Mouse (Mus musculus) small intestine, adult 10 weeks (tissue): ENCODE data around the gene Herc3. TPM values are rescaled to one million over a fixed set of nuclear protein-coding genes. Genes with fewer than 3 reads are reported as not detected.

Source experiments
- polyA plus RNA-seq: library from polyadenylated mRNA; stranded (reverse); fragments of 350-450 nt; fragmentation: Illumina TruSeq; extraction: RNeasy Lipid Tissue Mini Kit (QIAGEN cat#74804); gene quantifications from one replicate; pipeline ENCODE4 v1.2.3, GENCODE M21; 2014; ENCODE audit warnings: low replicate concordance

Herc3 gene
- polyA plus RNA-seq, result 22.3 TPM

DNA sequence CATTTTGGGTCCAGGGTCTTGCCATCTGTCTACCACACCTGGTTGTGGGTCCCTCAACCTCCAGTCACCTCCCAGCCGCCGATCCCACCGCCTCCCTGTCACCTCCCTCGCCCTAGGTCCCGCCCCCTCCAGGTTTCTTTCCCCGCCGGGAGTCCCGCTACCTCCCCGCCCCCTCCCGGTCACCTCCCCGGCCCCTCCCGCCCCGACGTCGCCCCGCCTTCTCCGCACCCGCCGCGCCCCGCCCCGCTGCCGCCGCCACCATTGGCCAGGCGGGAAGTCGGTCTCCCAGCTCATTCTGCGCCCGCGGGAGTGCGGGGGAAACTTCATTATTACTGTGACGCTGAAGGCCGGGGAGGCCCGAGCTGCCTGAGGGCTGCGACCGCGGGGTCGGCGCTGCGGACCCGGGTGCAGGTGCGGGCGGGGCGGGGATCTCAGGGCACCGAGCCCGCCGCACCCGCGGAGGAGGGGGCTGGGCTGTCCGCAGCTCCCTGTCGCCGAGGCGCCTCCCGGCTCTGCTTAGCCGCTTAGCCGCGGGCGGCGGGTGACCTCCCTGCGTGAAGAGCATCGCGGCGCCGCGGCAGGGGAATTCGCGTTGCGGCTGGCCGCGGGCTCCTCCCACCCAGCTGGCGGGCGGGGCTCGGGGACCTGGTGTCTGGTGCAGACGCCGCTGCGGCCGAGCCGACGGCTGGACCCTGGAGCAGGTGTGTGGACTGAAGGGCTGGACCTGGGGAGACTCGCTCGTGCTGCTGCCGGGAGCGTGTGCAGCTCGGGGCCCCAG is at the start of gene Herc3:
Herc3 (plus strand) TSS at position 234 of the 778 bp plus-strand sequence.

DNA sequence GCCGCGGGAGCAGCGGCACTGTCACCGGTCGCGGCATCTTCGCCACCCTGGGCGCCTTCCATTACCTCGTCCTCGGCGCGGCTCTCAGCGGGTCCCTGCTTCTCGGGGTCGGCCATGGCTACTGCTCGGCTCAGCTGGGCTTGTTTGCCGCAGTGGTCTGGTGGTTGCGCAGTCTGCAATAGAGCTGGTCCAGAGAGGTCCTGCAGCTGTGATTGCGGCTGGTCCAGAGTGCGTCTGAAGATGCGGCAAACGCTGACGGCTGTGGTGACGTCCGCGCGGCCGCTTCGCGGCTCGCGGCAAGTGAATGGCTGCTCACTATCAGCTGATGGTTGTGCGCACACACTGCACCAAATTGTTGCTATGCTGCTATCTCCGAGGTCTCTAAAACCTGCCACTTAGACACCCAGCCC is 75.6 kb downstream of the Herc3 start, which contains the start of gene Nap1l5:
Nap1l5 (minus strand) TSS at position 225 of the 410 bp plus-strand sequence.

Other genes with a start within 250 kb of the Herc3 start
- 310 TPM for gene Abcg2, start 246.9 kb upstream of the Herc3 start, polyA plus RNA-seq
- 9.5 TPM for gene Nap1l5, start 75.6 kb downstream of the Herc3 start, polyA plus RNA-seq
- 74.6 TPM for gene Fam13a, start 193.1 kb downstream of the Herc3 start, polyA plus RNA-seq